Mouse (Mus musculus): ENCODE data around the gene Stat5b.

Gene Stat5b

GRCm38 (mm10) chr11:100865618-100866017 lies 15.1 kb upstream of the Stat5b start:
- no peak for DNase-seq

GRCm38 (mm10) chr11:100863141-100863540 lies 12.6 kb upstream of the Stat5b start:
- DNase-seq, result no peak

GRCm38 (mm10) chr11:100861836-100862235 lies 11.3 kb upstream of the Stat5b start:
- DNase-seq, result no peak

GRCm38 (mm10) chr11:100861335-100861734 lies 10.8 kb upstream of the Stat5b start:
- DNase-seq, result no peak

- peak; percentile 91 for DNase-seq
Measured at GRCm38 (mm10) chr11:100860198-100861048, 9.9 kb upstream of the Stat5b start.

GRCm38 (mm10) chr11:100859579-100860075 lies 9.1 kb upstream of the Stat5b start:
- no peak for DNase-seq

GRCm38 (mm10) chr11:100858935-100859578 lies 8.5 kb upstream of the Stat5b start, which contains the start of gene Stat5a:
Gene Stat5a, plus strand, starts transcription at chr11:100859351.
- DNase-seq, result peak; percentile 96

- DNase-seq, result no peak
Measured at GRCm38 (mm10) chr11:100857960-100858359, 7.4 kb upstream of the Stat5b start.

- DNase-seq, result peak; percentile 67
Measured at GRCm38 (mm10) chr11:100855178-100855577, 4.7 kb upstream of the Stat5b start.

- peak; percentile 87 for DNase-seq
Measured at GRCm38 (mm10) chr11:100854268-100854667, 3.7 kb upstream of the Stat5b start.

GRCm38 (mm10) chr11:100853018-100853417 lies 2.5 kb upstream of the Stat5b start:
- DNase-seq, result no peak

GRCm38 (mm10) chr11:100852088-100852487 lies 1.6 kb upstream of the Stat5b start:
- DNase-seq, result no peak

- peak; percentile 80 for DNase-seq
Measured at GRCm38 (mm10) chr11:100850778-100851528, 429 bp upstream of the Stat5b start.

GRCm38 (mm10) chr11:100849456-100850037 lies 977 bp downstream of the Stat5b start:
- no peak for DNase-seq

- DNase-seq, result no peak
Measured at GRCm38 (mm10) chr11:100848789-100849379, 1.6 kb downstream of the Stat5b start.

GRCm38 (mm10) chr11:100848080-100848479 lies 2.4 kb downstream of the Stat5b start:
- no peak for DNase-seq

- DNase-seq, result no peak
Measured at GRCm38 (mm10) chr11:100847572-100847971, 3.0 kb downstream of the Stat5b start.

- no peak for DNase-seq
Measured at GRCm38 (mm10) chr11:100845793-100846192, 4.7 kb downstream of the Stat5b start.

GRCm38 (mm10) chr11:100844121-100844520 lies 6.4 kb downstream of the Stat5b start:
- DNase-seq, result no peak

- DNase-seq, result no peak
Measured at GRCm38 (mm10) chr11:100843070-100843669, 7.4 kb downstream of the Stat5b start.

GRCm38 (mm10) chr11:100842025-100842424 lies 8.5 kb downstream of the Stat5b start:
- no peak for DNase-seq

GRCm38 (mm10) chr11:100840866-100841265 lies 9.7 kb downstream of the Stat5b start:
- no peak for DNase-seq
